Mouse (Mus musculus): ENCODE measurements around the gene Bsnd. TPM values are rescaled to one million over a fixed set of nuclear protein-coding genes. Genes with fewer than 3 reads are reported as not detected.

The Bsnd gene
- polyA plus RNA-seq (2016; fragmentation: Nextera tagmentation; extraction: Ambion mirVana): not detected in 2 replicates

DNA sequence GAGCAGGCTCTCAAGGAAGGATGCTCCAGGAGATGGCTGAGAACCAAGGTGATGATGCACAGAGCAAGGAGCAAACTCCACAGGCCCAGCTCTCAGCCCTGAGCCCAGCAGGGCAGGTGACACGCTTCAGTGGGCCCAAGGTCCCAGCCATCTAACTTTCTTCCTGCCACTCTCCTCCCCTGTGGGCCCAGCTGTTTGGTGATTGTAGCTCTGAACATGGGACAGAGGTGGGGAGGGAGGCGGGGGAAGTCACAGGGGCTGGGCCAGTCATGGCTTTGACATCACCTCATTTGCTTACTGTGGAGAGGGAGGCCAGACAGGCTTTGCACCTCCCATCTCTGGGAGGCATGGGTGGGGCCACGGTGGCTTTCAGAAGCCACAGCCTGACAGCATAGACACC is at the start of gene Bsnd:
Bsnd (minus strand) TSS at position 168 of the 400 bp plus-strand sequence.
- WGBS: 48% methylated on average over 3 of the region's 3 CpGs

DNA sequence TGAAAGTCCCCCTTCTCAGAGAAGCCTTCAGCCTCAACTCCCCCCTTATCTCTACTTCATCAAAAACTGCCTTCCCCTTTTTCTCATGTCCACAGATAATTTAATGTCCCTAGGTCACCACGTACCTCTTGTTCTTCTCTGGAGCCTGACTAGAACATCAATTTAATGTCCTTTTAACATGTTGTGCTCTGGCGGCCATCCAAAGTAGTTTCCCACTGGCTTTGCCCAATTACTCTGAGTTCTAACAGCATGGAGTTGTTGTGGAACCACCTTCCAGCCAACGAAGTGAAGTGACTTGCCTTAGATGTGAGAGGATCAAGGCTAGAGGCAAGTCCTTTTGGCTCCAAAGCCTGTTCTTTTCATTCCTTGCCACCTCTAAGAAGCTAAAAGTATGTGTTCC is 49.4 kb upstream of the Bsnd start:
- no peak overlapping the region for H3K4me3 ChIP-seq (replicated peaks)
- WGBS: 50% methylated on average over 3 of the region's 3 CpGs
- no peaks in the 10 kb centered on the region for H3K9me3 ChIP-seq
- no peaks in the 10 kb centered on the region for H3K4me1 ChIP-seq (replicated peaks)
- no peak for ATAC-seq (ENCODE audit: insufficient number of reproducible peaks, insufficient read depth, low FRiP score, low TSS enrichment, low read depth)
- H3K36me3 ChIP-seq: no peaks in the 10 kb centered on the region
- H3K27ac ChIP-seq: no peak overlapping the region
- H3K27me3 ChIP-seq: peaks cover 8% of the 10 kb centered on the region; the same call in 1 of the 2 replicates
- no peak overlapping the region for H3K4me2 ChIP-seq
- H3K9ac ChIP-seq (replicated peaks): no peak overlapping the region

More for the DNA sequence above, at the start of gene Bsnd:
- no peaks in the 10 kb centered on the region for H3K36me3 ChIP-seq
- ATAC-seq (ENCODE audit: insufficient number of reproducible peaks, insufficient read depth, low FRiP score, low TSS enrichment, low read depth): no peak
- H3K4me2 ChIP-seq: no peak within 1 kb of the TSS
- peaks cover 15% of the 10 kb centered on the region; the same call in 1 of the 2 replicates for H3K27me3 ChIP-seq
- no peak within 1 kb of the TSS for H3K4me3 ChIP-seq (replicated peaks)
- H3K9ac ChIP-seq (replicated peaks): no peak within 1 kb of the TSS
- H3K27ac ChIP-seq: no peak within 1 kb of the TSS
- no peaks in the 10 kb centered on the region for H3K4me1 ChIP-seq (replicated peaks)
- H3K9me3 ChIP-seq: no peaks in the 10 kb centered on the region

DNA sequence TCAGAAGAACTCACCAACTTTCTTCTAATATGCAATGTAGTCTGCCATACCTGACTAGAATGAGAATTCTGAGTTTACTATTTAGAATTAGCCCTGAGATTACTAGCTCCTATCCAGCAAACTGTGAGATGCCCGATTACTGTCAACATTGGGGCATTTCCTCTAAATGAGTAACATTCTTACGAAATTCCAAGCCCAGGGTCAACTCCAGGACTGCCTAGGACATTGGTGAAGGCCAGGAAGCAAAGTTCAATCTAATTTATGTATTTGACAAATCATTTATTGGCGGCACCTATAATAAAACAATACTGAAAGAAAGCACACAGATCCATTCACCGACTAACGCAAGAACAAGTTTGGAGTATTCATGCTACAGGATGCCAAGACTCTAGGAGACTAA is 47.7 kb upstream of the Bsnd start:
- H3K36me3 ChIP-seq: no peaks in the 10 kb centered on the region
- H3K27ac ChIP-seq: no peak overlapping the region
- ATAC-seq (ENCODE audit: insufficient number of reproducible peaks, insufficient read depth, low FRiP score, low TSS enrichment, low read depth): no peak
- peaks cover 8% of the 10 kb centered on the region; the same call in 1 of the 2 replicates for H3K27me3 ChIP-seq
- H3K4me3 ChIP-seq (replicated peaks): no peak overlapping the region
- 89% methylated on average over 5 of the region's 5 CpGs for WGBS
- no peak overlapping the region for H3K4me2 ChIP-seq
- H3K9me3 ChIP-seq: no peaks in the 10 kb centered on the region
- no peaks in the 10 kb centered on the region for H3K4me1 ChIP-seq (replicated peaks)
- H3K9ac ChIP-seq (replicated peaks): no peak overlapping the region

DNA sequence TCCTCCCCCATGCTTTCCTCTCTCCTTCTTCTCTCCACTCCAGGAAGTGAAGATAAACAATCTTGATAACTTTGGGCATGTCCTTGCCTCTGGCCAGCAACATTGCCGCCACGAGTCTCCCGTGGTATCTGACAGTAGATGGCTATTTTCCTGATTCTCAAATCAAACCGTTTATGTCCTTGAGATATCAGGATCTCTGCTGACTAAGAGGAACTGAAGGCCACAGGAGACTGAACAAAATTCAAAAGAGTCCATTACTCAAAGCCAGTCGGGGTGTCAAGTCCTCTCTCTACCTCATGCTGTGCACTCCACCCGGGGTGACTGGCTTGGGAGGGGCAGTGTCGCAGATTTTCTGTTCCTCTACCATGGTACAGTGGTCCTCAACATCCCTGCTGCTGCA is 42.2 kb upstream of the Bsnd start:
- Histone ChIP-seq H3K27ac (no peak overlapping the region), H3K36me3 (no peaks in the 10 kb centered on the region), H3K4me2 (no peak overlapping the region), H3K9me3 (no peaks in the 10 kb centered on the region), H3K9ac (replicated peaks) (no peak overlapping the region), H3K4me3 (replicated peaks) (no peak overlapping the region), H3K4me1 (replicated peaks) (peaks cover 5% of the 10 kb centered on the region; the same call in 1 of the 2 replicates), H3K27me3 (peaks cover 9% of the 10 kb centered on the region; the same call in 1 of the 2 replicates)
- 72% methylated on average over 7 of the region's 7 CpGs for WGBS
- no peak for ATAC-seq (ENCODE audit: insufficient number of reproducible peaks, insufficient read depth, low FRiP score, low TSS enrichment, low read depth)

DNA sequence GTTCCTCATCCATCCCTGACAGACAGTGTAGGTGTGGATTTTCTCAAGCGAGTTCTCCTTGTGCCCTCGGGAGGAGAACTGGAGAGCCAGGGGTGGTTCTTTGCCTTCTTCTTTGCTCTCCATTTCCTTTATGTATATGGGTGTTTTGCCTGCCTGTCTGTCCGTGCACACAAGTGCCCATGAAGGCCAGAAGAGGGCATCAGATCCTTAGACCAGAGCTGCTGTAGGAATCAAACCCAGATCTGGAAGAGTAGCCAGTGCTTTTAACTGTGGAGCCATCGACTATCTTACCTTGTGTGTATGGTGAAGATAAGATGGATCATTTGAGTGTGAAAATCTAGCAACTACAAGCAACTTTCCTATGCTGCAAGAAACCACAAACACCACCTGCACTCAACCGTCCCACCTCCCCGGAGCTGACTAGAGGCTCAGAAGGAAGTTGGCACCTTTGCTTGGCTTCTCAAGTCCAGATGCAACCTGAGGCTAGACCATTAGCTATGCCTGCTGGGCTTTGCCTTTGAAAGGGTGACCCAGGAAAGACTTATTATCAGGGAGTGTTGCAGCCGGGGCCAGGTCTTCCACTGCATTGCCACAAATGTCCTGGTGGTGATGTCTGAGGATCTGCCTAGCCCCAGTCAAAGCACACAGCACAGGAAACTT is 41.5 kb upstream of the Bsnd start:
- H3K27me3 ChIP-seq: peaks cover 12% of the 10 kb centered on the region; the same call in 1 of the 2 replicates
- H3K27ac ChIP-seq: no peak overlapping the region
- no peak for ATAC-seq (ENCODE audit: insufficient number of reproducible peaks, insufficient read depth, low FRiP score, low TSS enrichment, low read depth)
- no peaks in the 10 kb centered on the region for H3K9me3 ChIP-seq
- H3K4me2 ChIP-seq: no peak overlapping the region
- no peak overlapping the region for H3K9ac ChIP-seq (replicated peaks)
- H3K36me3 ChIP-seq: no peaks in the 10 kb centered on the region
- no peak overlapping the region for H3K4me3 ChIP-seq (replicated peaks)
- peaks cover 6% of the 10 kb centered on the region; the same call in 1 of the 2 replicates for H3K4me1 ChIP-seq (replicated peaks)
- WGBS: 49% methylated on average over 7 of the region's 7 CpGs

DNA sequence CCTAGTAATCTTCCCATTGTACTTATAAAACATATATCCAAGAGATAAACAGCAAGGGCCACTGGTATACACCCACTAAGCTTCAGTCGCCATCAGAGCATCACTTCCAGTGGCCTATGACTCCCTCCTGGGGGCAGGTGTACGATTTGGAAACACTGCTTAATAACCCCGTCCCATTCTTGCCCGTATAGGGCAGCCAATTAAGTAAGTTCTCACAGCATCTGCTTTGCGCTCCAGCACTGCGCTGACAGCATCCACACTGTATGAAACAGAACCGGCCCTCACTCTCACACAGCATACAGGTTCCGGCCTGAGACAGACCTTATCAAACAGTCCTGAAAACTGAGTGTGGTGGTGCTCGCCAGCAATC is 38.0 kb upstream of the Bsnd start:
- H3K27me3 ChIP-seq: 0 out of 2 replicates have a peak, but pooled peaks cover 8% of the 10 kb centered on the region
- peak; percentile 69; the same call in 1 of the 2 replicates for ATAC-seq (ENCODE audit: insufficient number of reproducible peaks, insufficient read depth, low FRiP score, low TSS enrichment, low read depth)
- H3K9ac ChIP-seq (replicated peaks): no peak overlapping the region
- H3K4me3 ChIP-seq (replicated peaks): no peak overlapping the region
- peaks cover 6% of the 10 kb centered on the region; the same call in 1 of the 2 replicates for H3K4me1 ChIP-seq (replicated peaks)
- no peak overlapping the region for H3K27ac ChIP-seq
- whole genome bisulfite sequencing: 65% methylated on average over 9 of the region's 9 CpGs
- H3K36me3 ChIP-seq: no peaks in the 10 kb centered on the region
- H3K9me3 ChIP-seq: no peaks in the 10 kb centered on the region
- no peak overlapping the region for H3K4me2 ChIP-seq

DNA sequence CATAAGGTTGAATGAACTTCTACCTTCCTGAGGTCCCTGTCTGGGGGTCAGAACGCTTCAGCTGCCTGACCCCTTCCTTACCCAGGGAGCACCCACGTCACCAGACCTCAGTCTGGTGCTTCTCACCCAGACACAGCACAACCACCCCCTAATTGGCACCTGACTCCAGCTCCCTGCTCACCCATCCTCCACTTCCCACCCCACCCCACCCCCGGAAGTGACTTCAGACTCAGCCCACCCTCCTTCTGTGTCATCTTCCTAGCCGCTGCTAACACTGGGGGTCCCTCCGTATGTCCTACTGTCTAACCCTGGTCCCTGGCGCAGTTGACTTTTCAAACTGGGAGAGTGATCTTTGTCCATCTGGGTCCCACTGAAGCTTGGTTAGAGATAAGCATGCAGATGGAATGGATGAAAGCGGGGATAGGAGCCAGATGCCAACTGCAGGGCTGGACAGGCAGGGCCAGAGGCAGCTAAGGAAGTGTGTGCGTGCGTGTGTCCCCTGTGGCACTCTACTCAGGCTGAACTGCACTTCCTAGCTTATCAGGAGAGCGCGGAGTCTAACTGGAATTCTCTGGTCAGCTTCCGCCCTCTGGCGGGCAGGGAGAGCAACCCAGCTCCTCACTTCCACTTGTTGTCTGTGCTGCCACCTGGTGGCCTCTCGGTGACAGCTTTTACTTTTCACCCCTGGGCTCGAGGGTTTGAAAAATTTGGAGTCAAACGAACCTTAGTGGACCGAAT is 37.5 kb upstream of the Bsnd start:
- Histone ChIP-seq H3K9ac (replicated peaks) (no peak overlapping the region; the same call in 1 of the 2 replicates), H3K4me1 (replicated peaks) (peaks cover 6% of the 10 kb centered on the region; the same call in 1 of the 2 replicates), H3K4me2 (peak overlapping the region; percentile 50), H3K36me3 (no peaks in the 10 kb centered on the region), H3K9me3 (no peaks in the 10 kb centered on the region), H3K27me3 (0 out of 2 replicates have a peak, but pooled peaks cover 8% of the 10 kb centered on the region), H3K27ac (no peak overlapping the region), H3K4me3 (replicated peaks) (0 out of 2 replicates have a peak overlapping the region, but pooled peaks have one; percentile 8)
- ATAC-seq (ENCODE audit: insufficient number of reproducible peaks, insufficient read depth, low FRiP score, low TSS enrichment, low read depth): peak; percentile 72
- WGBS: 14% methylated on average over 17 of the region's 17 CpGs

DNA sequence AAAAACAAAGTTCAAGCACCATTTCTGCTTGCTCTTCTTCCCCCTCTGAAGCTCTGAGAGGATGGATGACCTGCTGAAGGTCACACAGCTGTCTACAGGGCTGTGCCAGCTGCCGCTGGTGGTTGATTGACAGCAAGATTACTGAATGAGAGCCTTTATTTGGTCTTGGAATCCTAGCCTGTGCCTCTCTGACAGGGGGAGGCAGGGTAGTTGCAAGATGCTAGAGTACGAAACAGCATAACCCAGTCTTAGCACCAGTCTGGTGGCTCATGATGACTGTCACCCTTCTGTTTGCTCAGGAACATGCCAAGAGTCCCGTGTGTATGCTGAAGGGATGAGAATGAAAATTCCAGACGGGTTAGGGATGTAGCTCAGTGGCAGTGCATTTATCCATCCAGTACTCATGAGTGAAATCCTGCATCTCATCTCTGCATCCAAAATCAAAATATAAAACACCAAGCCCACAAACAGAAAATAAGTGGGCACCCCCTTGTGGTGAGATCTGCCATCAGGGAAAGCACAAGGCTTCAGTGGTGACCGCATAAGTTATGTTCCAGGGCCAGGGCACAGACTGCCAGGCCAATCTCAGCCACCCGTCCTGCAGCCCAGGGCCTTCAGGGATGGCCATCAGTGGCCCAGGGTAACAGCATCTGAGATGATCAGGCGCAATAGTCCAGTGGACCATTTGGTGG is 35.9 kb upstream of the Bsnd start:
- no peaks in the 10 kb centered on the region for H3K9me3 ChIP-seq
- H3K27me3 ChIP-seq: 0 out of 2 replicates have a peak, but pooled peaks cover 8% of the 10 kb centered on the region
- 68% methylated on average over 7 of the region's 7 CpGs for WGBS
- H3K4me1 ChIP-seq (replicated peaks): peaks cover 6% of the 10 kb centered on the region; the same call in 1 of the 2 replicates
- no peak for ATAC-seq (ENCODE audit: insufficient number of reproducible peaks, insufficient read depth, low FRiP score, low TSS enrichment, low read depth)
- H3K36me3 ChIP-seq: no peaks in the 10 kb centered on the region
- no peak overlapping the region for H3K9ac ChIP-seq (replicated peaks)
- H3K4me2 ChIP-seq: no peak overlapping the region
- H3K4me3 ChIP-seq (replicated peaks): no peak overlapping the region
- H3K27ac ChIP-seq: no peak overlapping the region

DNA sequence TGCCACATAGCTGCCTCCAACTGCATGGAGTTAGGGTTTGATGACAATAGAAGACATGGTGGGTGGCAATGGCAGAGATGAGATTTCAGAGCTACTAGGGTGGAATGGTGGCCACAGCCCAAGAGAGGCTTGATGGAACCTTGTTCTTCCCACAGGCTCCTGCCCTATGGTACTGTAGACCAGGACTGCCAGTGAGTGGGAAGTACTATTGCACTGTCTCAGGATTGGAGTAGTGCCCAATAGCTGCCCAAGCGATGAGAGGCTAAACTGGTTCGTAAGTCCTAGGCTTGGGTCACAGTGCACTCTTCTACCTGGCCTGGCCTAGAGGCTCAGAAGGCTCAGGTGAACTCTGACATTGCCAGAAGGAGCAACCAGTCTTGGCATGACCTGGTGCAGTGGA is 32.9 kb upstream of the Bsnd start:
- no peak overlapping the region for H3K4me2 ChIP-seq
- H3K27ac ChIP-seq: no peak overlapping the region
- ATAC-seq (ENCODE audit: insufficient number of reproducible peaks, insufficient read depth, low FRiP score, low TSS enrichment, low read depth): no peak
- H3K9ac ChIP-seq (replicated peaks): no peak overlapping the region
- no peaks in the 10 kb centered on the region for H3K36me3 ChIP-seq
- H3K4me3 ChIP-seq (replicated peaks): no peak overlapping the region
- 0 out of 2 replicates have a peak, but pooled peaks cover 8% of the 10 kb centered on the region for H3K27me3 ChIP-seq
- WGBS: 92% methylated on average over 2 of the region's 2 CpGs
- H3K4me1 ChIP-seq (replicated peaks): peaks cover 6% of the 10 kb centered on the region; the same call in 1 of the 2 replicates
- no peaks in the 10 kb centered on the region for H3K9me3 ChIP-seq

DNA sequence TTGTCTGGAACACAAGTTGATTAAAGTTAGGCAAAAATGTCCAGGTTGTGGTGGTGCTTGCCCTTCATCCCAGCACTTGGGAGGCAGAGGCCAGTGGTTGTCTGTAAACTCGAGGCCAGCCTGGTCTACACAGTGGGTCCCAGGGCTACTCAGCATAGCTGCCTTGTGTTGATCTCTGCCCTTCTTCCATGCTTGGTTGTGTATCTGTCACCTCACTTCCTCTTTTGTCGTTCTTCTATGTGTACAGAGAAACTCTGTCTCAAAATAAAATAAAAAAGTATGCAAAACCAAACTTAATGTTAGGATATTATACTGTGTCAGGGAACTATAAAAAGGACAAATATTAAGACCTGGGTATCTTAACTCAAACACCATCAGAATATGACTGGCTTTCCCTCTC is 32.0 kb upstream of the Bsnd start:
- H3K4me3 ChIP-seq (replicated peaks): no peak overlapping the region
- H3K27ac ChIP-seq: no peak overlapping the region
- 0 out of 2 replicates have a peak, but pooled peaks cover under 1% of the 10 kb centered on the region for H3K4me1 ChIP-seq (replicated peaks)
- H3K4me2 ChIP-seq: no peak overlapping the region
- H3K36me3 ChIP-seq: no peaks in the 10 kb centered on the region
- 76% methylated on average over 2 of the region's 2 CpGs for WGBS
- no peaks in the 10 kb centered on the region for H3K9me3 ChIP-seq
- 0 out of 2 replicates have a peak, but pooled peaks cover 5% of the 10 kb centered on the region for H3K27me3 ChIP-seq
- ATAC-seq (ENCODE audit: insufficient number of reproducible peaks, insufficient read depth, low FRiP score, low TSS enrichment, low read depth): no peak
- no peak overlapping the region for H3K9ac ChIP-seq (replicated peaks)

DNA sequence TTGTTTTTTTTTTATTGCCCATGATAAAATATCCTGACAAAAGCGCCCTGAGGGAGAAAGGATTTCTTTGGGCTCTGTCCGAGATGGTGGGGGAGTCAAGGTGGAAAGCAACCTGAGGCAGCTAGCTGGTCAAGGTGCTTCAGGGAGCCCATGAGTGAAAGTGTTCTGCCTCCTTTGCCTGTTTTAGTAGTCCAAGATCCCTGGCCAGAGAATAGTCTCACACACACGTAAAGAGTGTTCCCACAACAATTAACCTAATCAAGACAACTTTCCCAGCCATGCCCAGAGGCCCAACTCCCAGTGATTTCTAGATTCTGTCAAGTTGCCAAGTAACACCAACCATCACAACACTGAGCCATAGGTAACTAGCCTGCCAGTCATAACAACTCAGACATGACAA is 30.5 kb upstream of the Bsnd start:
- Histone ChIP-seq H3K27me3 (0 out of 2 replicates have a peak, but pooled peaks cover 4% of the 10 kb centered on the region), H3K4me2 (no peak overlapping the region), H3K4me3 (replicated peaks) (no peak overlapping the region), H3K4me1 (replicated peaks) (no peaks in the 10 kb centered on the region), H3K36me3 (no peaks in the 10 kb centered on the region), H3K9ac (replicated peaks) (no peak overlapping the region), H3K27ac (no peak overlapping the region), H3K9me3 (no peaks in the 10 kb centered on the region)
- 61% methylated on average over 3 of the region's 3 CpGs for WGBS
- ATAC-seq (ENCODE audit: insufficient number of reproducible peaks, insufficient read depth, low FRiP score, low TSS enrichment, low read depth): no peak

Measured in limb, embryonic 12.5 days (tissue).